Mouse (Mus musculus) lung, adult 2 months (tissue): ENCODE results near the gene Kcnd1.

ENCODE experiments used
- CTCF ChIP-seq: fragments of 200-500 bp; IDR thresholded peaks from 2 replicates; pipeline ENCODE4 v1.5.1; 2011; ENCODE audit warnings: mild to moderate bottlenecking, low read length, control low read depth; ENCODE audit not compliant: insufficient read depth
- POLR2A ChIP-seq: fragments of 200-500 bp; IDR thresholded peaks from 2 replicates; pipeline ENCODE4 v1.6.1; 2011; ENCODE audit warnings: low read depth, mild to moderate bottlenecking, control low read depth, low read length, borderline replicate concordance; ENCODE audit errors: extremely low read depth

GRCm38 (mm10) chrX:7854578-7854977 is 32.5 kb downstream of the Kcnd1 start:
- TF ChIP-seq CTCF = peak; percentile 71
- no peak for TF ChIP-seq POLR2A
